16 mouse cellular contexts compared by ENCODE assay signal in the genomic region with DNA sequence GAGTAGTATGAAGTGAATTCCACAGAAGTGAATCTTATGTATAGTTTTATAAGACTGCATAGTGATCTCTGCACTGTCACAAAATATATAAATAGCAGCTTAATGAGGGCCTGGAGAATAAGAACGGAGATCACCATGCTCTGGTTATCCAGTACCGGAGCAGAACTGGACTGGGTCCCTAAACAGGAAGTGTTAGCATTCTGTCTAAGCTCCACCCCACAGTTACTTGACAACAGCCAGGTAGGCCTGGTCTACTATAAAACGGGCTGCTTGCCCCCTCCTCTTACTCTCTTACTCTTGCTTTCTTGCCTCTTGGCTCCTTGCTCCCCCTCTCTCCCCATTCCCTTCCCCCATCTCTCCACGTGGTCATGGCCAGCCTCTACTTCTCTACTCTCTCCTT. TPM values are rescaled to one million over a fixed set of nuclear protein-coding genes. Genes with fewer than 3 reads are reported as not detected.
DNase-seq lines count a peak whose midpoint lies in the region; ATAC-seq and TF ChIP-seq lines count a peak whose summit lies in the region.
"Had no signal": no experiment of that assay in that cellular context is flagged by ENCODE, and none has a peak within 500 bp of the region (broad histone marks: within the 10 kb centered on the region; RNA-seq: fewer than 3 reads in every experiment).

No protein-coding gene starts in this region.

- no peaks in the 10 kb centered on the region for H3K9me3 ChIP-seq in hindbrain, embryonic 12.5 days (replicated peaks)
- no peaks in the 10 kb centered on the region for H3K9me3 ChIP-seq in hindbrain, postnatal 0 days (ENCODE audit: low read length)
- no peaks in the 10 kb centered on the region for H3K9me3 ChIP-seq in midbrain, embryonic 12.5 days
- H3K9me3 ChIP-seq in midbrain, embryonic 16.5 days (replicated peaks; ENCODE audit: control insufficient read depth, low read length, poor library complexity, severe bottlenecking): no peaks in the 10 kb centered on the region
- H3K9me3 ChIP-seq: hindbrain, embryonic 13.5 days had no signal

- TF ChIP-seq CTCF in hindbrain, postnatal 0 days (IDR thresholded peaks at IDR 0.05; ENCODE audit: low read depth): no peak

- no peak for ATAC-seq in hindbrain, embryonic 12.5 days (ENCODE audit: low FRiP score)
- ATAC-seq in hindbrain, postnatal 0 days: no peak
- ATAC-seq in midbrain, embryonic 12.5 days (ENCODE audit: low FRiP score, low read depth): 0 out of 2 replicates have a peak, but pooled peaks have one; percentile 39
- ATAC-seq in midbrain, embryonic 16.5 days: no peak
- ATAC-seq: activated CD4-positive, CD25-positive, alpha-beta regulatory T cell, adult 4 months had no signal

- no peaks in the 10 kb centered on the region for H3K36me3 ChIP-seq in hindbrain, embryonic 12.5 days
- H3K36me3 ChIP-seq in hindbrain, postnatal 0 days (ENCODE audit: insufficient read depth, low read length): no peaks in the 10 kb centered on the region
- H3K36me3 ChIP-seq in midbrain, embryonic 12.5 days: no peaks in the 10 kb centered on the region
- no peaks in the 10 kb centered on the region for H3K36me3 ChIP-seq in midbrain, embryonic 16.5 days (ENCODE audit: control insufficient read depth, insufficient read depth, low read length)
- H3K36me3 ChIP-seq: hindbrain, embryonic 13.5 days had no signal

- H3K27me3 ChIP-seq in hindbrain, embryonic 12.5 days: no peaks in the 10 kb centered on the region
- no peaks in the 10 kb centered on the region for H3K27me3 ChIP-seq in hindbrain, postnatal 0 days (ENCODE audit: insufficient read depth, low read length)
- H3K27me3 ChIP-seq in midbrain, embryonic 12.5 days: no peaks in the 10 kb centered on the region; the same call in 1 of the 2 replicates
- H3K27me3 ChIP-seq in midbrain, embryonic 16.5 days (ENCODE audit: control insufficient read depth, insufficient read depth, low read depth, low read length): no peaks in the 10 kb centered on the region
- H3K27me3 ChIP-seq: hindbrain, embryonic 13.5 days had no signal

- H3K4me1 ChIP-seq in hindbrain, embryonic 12.5 days: peaks cover 24% of the 10 kb centered on the region
- peaks cover 3% of the 10 kb centered on the region; the same call in 1 of the 2 replicates for H3K4me1 ChIP-seq in hindbrain, postnatal 0 days (ENCODE audit: insufficient read depth, low read length)
- peaks cover 18% of the 10 kb centered on the region for H3K4me1 ChIP-seq in midbrain, embryonic 12.5 days
- H3K4me1 ChIP-seq in midbrain, embryonic 16.5 days (ENCODE audit: control insufficient read depth, insufficient read depth, low read length): peaks cover 11% of the 10 kb centered on the region

- peak overlapping the region; percentile 14; the same call in 1 of the 2 replicates for H3K4me2 ChIP-seq in hindbrain, embryonic 12.5 days (replicated peaks)
- H3K4me2 ChIP-seq in hindbrain, postnatal 0 days (ENCODE audit: low read depth, low read length): no peak overlapping the region
- H3K4me2 ChIP-seq in midbrain, embryonic 12.5 days (replicated peaks): no peak overlapping the region
- no peak overlapping the region for H3K4me2 ChIP-seq in midbrain, embryonic 16.5 days (ENCODE audit: low read length)
- H3K4me2 ChIP-seq: lung, embryonic 14.5 days; midbrain, embryonic 11.5 days had no signal

- H3K27ac ChIP-seq in hindbrain, embryonic 12.5 days: peak overlapping the region; percentile 55; the same call in 1 of the 2 replicates
- no peak overlapping the region for H3K27ac ChIP-seq in hindbrain, postnatal 0 days
- no peak overlapping the region for H3K27ac ChIP-seq in midbrain, embryonic 12.5 days (replicated peaks)
- no peak overlapping the region for H3K27ac ChIP-seq in midbrain, embryonic 16.5 days (ENCODE audit: low read length)

- WGBS in hindbrain, embryonic 12.5 days: 83% methylated on average over 4 of the region's 4 CpGs
- WGBS in hindbrain, postnatal 0 days: 69% methylated on average over 4 of the region's 4 CpGs
- WGBS in midbrain, embryonic 12.5 days: 81% methylated on average over 4 of the region's 4 CpGs
- WGBS in midbrain, embryonic 16.5 days: 82% methylated on average over 4 of the region's 4 CpGs

- no peak overlapping the region for H3K4me3 ChIP-seq in hindbrain, embryonic 12.5 days
- no peak overlapping the region for H3K4me3 ChIP-seq in hindbrain, postnatal 0 days (ENCODE audit: low read length)
- H3K4me3 ChIP-seq in midbrain, embryonic 12.5 days: no peak overlapping the region
- H3K4me3 ChIP-seq in midbrain, embryonic 16.5 days (ENCODE audit: low read depth, low read length): no peak overlapping the region
- H3K4me3 ChIP-seq: hindbrain, embryonic 13.5 days had no signal

- DNase-seq in heart, adult 11 months: peak; percentile 52
- DNase-seq in heart, adult 9 months (ENCODE audit: low spot score in 2 of 2): no peak
- no peak for DNase-seq in hindbrain, postnatal 0 days (ENCODE audit: low spot score)
- no peak for DNase-seq in frontal cortex, postnatal 10 days (ENCODE audit: low spot score in 2 of 2)
- DNase-seq: cerebellum, adult 8-10 months; kidney, adult 9 months; kidney, postnatal 4 days; lung, embryonic 14.5 days; lung, postnatal 4 days; thymus, postnatal 4 days had no signal

- no peak overlapping the region for H3K9ac ChIP-seq in hindbrain, embryonic 12.5 days
- H3K9ac ChIP-seq in hindbrain, postnatal 0 days (replicated peaks; ENCODE audit: low read length): no peak overlapping the region
- no peak overlapping the region for H3K9ac ChIP-seq in midbrain, embryonic 12.5 days (replicated peaks)
- H3K9ac ChIP-seq in midbrain, embryonic 16.5 days (ENCODE audit: low read depth, low read length): no peak overlapping the region
- H3K9ac ChIP-seq: hindbrain, embryonic 13.5 days; lung, embryonic 14.5 days had no signal

RNA-seq across cellular contexts. Expression of gene Rerg, which starts 33.9 kb away (rescaled TPM):
- 3.0 and 4.1 TPM in 2 replicates for polyA plus RNA-seq in hindbrain, embryonic 12.5 days (2016; fragmentation: Nextera tagmentation; extraction: Ambion mirVana)
- 1.2 and 1.6 TPM in 2 replicates for total RNA-seq in hindbrain, postnatal 0 days (2014; rRNA removed)
- polyA plus RNA-seq in hindbrain, postnatal 0 days (2015; fragmentation: Nextera tagmentation; extraction: Ambion mirVana): 7.3 and 7.6 TPM in 2 replicates
- 1.2 and 2.5 TPM in 2 replicates for polyA plus RNA-seq in midbrain, embryonic 12.5 days (2016; fragmentation: Nextera tagmentation; extraction: Ambion mirVana)
- polyA plus RNA-seq in midbrain, embryonic 16.5 days (2015; fragmentation: Nextera tagmentation; extraction: Ambion mirVana): 7.7 and 8.0 TPM in 2 replicates
- polyA plus RNA-seq: activated CD4-positive, CD25-positive, alpha-beta regulatory T cell, adult 4 months had no signal
